Mouse (Mus musculus): Measurements from ENCODE around the gene Rhbg. TPM values are rescaled to one million over a fixed set of nuclear protein-coding genes. Genes with fewer than 3 reads are reported as not detected.
A peak's percentile ranks its signal among the peaks of the same experiment; 100 is the strongest.

The Rhbg gene
- polyA plus RNA-seq, 1 experiment from 2014 or later = 0.19 TPM

GRCm38 (mm10) chr3:88206500-88206899 lies 48.0 kb downstream of the Rhbg start:
- no peak overlapping the region for H3K4me2 ChIP-seq
- no peaks in the 10 kb centered on the region for H3K9me3 ChIP-seq (replicated peaks)
- H3K4me3 ChIP-seq = no peak overlapping the region
- H3K36me3 ChIP-seq = no peaks in the 10 kb centered on the region
- no peak for ATAC-seq (ENCODE audit: insufficient number of reproducible peaks, low FRiP score)
- H3K4me1 ChIP-seq (replicated peaks) = no peaks in the 10 kb centered on the region
- H3K27me3 ChIP-seq (replicated peaks) = peaks cover 99% of the 10 kb centered on the region
- H3K27ac ChIP-seq (ENCODE audit: poor library complexity, severe bottlenecking) = no peak overlapping the region
- 4% methylated on average over 3 of the region's 3 CpGs for whole genome bisulfite sequencing
- H3K9ac ChIP-seq = no peak overlapping the region

GRCm38 (mm10) chr3:88205563-88206491 lies 48.7 kb downstream of the Rhbg start:
- no peak overlapping the region for H3K27ac ChIP-seq (ENCODE audit: poor library complexity, severe bottlenecking)
- H3K9me3 ChIP-seq (replicated peaks) = no peaks in the 10 kb centered on the region
- no peaks in the 10 kb centered on the region for H3K36me3 ChIP-seq
- WGBS = 4% methylated on average over 8 of the region's 8 CpGs
- no peak for ATAC-seq (ENCODE audit: insufficient number of reproducible peaks, low FRiP score)
- H3K4me2 ChIP-seq = no peak overlapping the region
- no peak overlapping the region for H3K9ac ChIP-seq
- no peak overlapping the region for H3K4me3 ChIP-seq
- H3K27me3 ChIP-seq (replicated peaks) = peaks cover 99% of the 10 kb centered on the region
- peaks cover 3% of the 10 kb centered on the region for H3K4me1 ChIP-seq (replicated peaks)

DNA sequence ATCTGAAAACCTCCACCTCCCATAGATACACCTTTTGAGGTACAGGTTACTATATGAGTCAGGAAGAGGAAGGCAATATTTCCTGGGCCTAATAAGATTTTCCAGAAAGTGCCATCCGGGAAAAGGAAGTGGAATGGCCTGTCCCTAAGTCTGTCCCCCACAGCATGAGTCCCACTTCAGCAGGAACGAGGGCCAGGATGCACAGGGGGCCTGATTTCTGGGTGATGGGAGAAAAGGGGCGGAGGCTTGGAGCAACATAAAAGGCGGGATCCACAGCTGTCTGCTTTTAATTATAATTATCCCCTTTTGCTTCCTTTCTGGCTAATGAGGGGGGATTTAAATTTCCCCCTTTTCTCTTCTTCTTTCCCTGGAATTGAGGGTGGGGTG lies 49.3 kb downstream of the Rhbg start:
- peaks cover 10% of the 10 kb centered on the region for H3K4me1 ChIP-seq (replicated peaks)
- H3K4me3 ChIP-seq = no peak overlapping the region
- H3K9me3 ChIP-seq (replicated peaks) = no peaks in the 10 kb centered on the region
- no peak overlapping the region for H3K4me2 ChIP-seq
- H3K9ac ChIP-seq = no peak overlapping the region
- WGBS = 10% methylated on average over 4 of the region's 4 CpGs
- H3K27me3 ChIP-seq (replicated peaks) = peaks cover 99% of the 10 kb centered on the region
- H3K27ac ChIP-seq (ENCODE audit: poor library complexity, severe bottlenecking) = no peak overlapping the region
- no peaks in the 10 kb centered on the region for H3K36me3 ChIP-seq
- ATAC-seq (ENCODE audit: insufficient number of reproducible peaks, low FRiP score) = no peak

- peaks cover 98% of the 10 kb centered on the region for H3K27me3 ChIP-seq (replicated peaks)
- H3K9me3 ChIP-seq (replicated peaks) = no peaks in the 10 kb centered on the region
- no peak overlapping the region for H3K4me3 ChIP-seq
- ATAC-seq (ENCODE audit: insufficient number of reproducible peaks, low FRiP score) = no peak
- H3K4me1 ChIP-seq (replicated peaks) = peaks cover 11% of the 10 kb centered on the region
- H3K4me2 ChIP-seq = no peak overlapping the region
- H3K27ac ChIP-seq (ENCODE audit: poor library complexity, severe bottlenecking) = no peak overlapping the region
- no peak overlapping the region for H3K9ac ChIP-seq
- no peaks in the 10 kb centered on the region for H3K36me3 ChIP-seq
- 24% methylated on average over 1 of the region's 1 CpGs for WGBS
These were observed 49.8 kb downstream of the Rhbg start for GRCm38 (mm10) chr3:88204751-88205150.

DNA sequence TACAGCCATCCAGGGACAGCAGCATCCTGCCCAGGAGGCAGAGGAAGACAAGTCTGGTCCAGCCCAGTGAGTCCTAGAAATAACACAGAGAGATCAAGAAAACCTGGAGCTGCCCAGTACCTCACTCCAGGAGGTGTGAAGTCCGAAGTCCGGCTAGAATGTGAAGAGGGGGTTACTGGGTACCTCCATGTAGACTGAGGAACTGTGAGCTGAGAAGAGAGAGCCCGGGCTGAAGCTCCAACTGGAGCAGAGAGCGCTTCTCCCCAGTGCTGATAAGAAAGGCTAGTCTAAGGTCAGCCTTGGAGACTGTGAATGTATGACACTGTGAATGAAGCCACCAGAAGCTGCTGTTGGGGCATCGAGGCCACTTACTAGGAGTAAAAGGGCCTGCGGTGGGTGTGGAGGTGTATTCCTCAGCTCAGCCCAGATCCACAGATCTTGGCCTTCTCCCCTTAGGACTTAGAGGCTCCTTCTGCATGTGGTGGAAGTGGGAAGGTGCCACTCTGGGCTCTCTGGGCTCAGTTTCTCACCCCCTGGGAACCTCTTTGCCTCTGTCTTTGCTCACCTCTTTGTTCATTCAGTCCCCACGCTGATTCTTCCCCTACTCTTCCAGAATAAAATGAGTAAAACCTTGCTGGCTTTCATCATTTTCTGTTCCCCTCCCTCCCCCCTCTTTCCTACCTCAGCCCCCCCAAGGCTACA lies 50.4 kb downstream of the Rhbg start:
- peaks cover 11% of the 10 kb centered on the region for H3K4me1 ChIP-seq (replicated peaks)
- no peak for ATAC-seq (ENCODE audit: insufficient number of reproducible peaks, low FRiP score)
- H3K9me3 ChIP-seq (replicated peaks) = no peaks in the 10 kb centered on the region
- H3K4me3 ChIP-seq = no peak overlapping the region
- whole genome bisulfite sequencing = 2% methylated on average over 7 of the region's 7 CpGs
- no peak overlapping the region for H3K27ac ChIP-seq (ENCODE audit: poor library complexity, severe bottlenecking)
- H3K4me2 ChIP-seq = no peak overlapping the region
- H3K27me3 ChIP-seq (replicated peaks) = peaks cover 98% of the 10 kb centered on the region
- no peaks in the 10 kb centered on the region for H3K36me3 ChIP-seq
- no peak overlapping the region for H3K9ac ChIP-seq

- Histone ChIP-seq H3K9ac (no peak overlapping the region), H3K27me3 (replicated peaks) (peaks cover 98% of the 10 kb centered on the region), H3K9me3 (replicated peaks) (no peaks in the 10 kb centered on the region), H3K36me3 (no peaks in the 10 kb centered on the region), H3K27ac (ENCODE audit: poor library complexity, severe bottlenecking) (no peak overlapping the region), H3K4me3 (no peak overlapping the region), H3K4me2 (no peak overlapping the region), H3K4me1 (replicated peaks) (peaks cover 11% of the 10 kb centered on the region)
- ATAC-seq (ENCODE audit: insufficient number of reproducible peaks, low FRiP score) = no peak
- WGBS = 8% methylated on average over 5 of the region's 5 CpGs
These were observed 51.1 kb downstream of the Rhbg start for GRCm38 (mm10) chr3:88203456-88203855.

- no peaks in the 10 kb centered on the region for H3K36me3 ChIP-seq
- WGBS = 10% methylated on average over 6 of the region's 6 CpGs
These were observed 51.5 kb downstream of the Rhbg start for GRCm38 (mm10) chr3:88202986-88203385.

DNA sequence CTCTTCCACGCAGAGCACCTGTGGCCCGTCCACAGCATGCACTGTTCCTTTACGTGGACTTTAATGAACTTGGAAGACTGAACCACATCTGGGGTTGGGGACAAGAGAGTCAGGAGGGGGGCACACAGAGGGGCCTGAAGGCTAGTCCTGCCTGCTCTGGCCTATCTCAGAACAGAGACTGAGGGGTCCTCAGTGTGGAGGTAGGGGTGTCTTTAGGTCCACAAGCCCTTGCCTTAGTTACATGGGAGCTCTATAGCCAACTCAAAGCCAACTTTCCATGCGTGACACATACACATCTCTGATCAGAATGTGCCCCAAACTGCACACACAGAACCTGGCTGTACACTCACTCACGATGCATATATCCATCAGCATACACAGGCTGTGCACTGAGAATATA lies 52.9 kb downstream of the Rhbg start:
- Histone ChIP-seq H3K9me3 (replicated peaks) (no peaks in the 10 kb centered on the region), H3K4me2 (no peak overlapping the region), H3K4me3 (no peak overlapping the region), H3K36me3 (no peaks in the 10 kb centered on the region), H3K4me1 (replicated peaks) (peaks cover 11% of the 10 kb centered on the region), H3K27me3 (replicated peaks) (peaks cover 98% of the 10 kb centered on the region), H3K9ac (no peak overlapping the region), H3K27ac (ENCODE audit: poor library complexity, severe bottlenecking) (no peak overlapping the region)
- ATAC-seq (ENCODE audit: insufficient number of reproducible peaks, low FRiP score) = no peak
- 21% methylated on average over 5 of the region's 5 CpGs for WGBS

More at GRCm38 (mm10) chr3:88202986-88203385, 51.5 kb downstream of the Rhbg start:
- no peak overlapping the region for H3K9ac ChIP-seq
- no peak for ATAC-seq (ENCODE audit: insufficient number of reproducible peaks, low FRiP score)
- no peak overlapping the region for H3K27ac ChIP-seq (ENCODE audit: poor library complexity, severe bottlenecking)
- peaks cover 98% of the 10 kb centered on the region for H3K27me3 ChIP-seq (replicated peaks)
- H3K4me3 ChIP-seq = no peak overlapping the region
- no peaks in the 10 kb centered on the region for H3K9me3 ChIP-seq (replicated peaks)
- no peak overlapping the region for H3K4me2 ChIP-seq
- peaks cover 11% of the 10 kb centered on the region for H3K4me1 ChIP-seq (replicated peaks)

DNA sequence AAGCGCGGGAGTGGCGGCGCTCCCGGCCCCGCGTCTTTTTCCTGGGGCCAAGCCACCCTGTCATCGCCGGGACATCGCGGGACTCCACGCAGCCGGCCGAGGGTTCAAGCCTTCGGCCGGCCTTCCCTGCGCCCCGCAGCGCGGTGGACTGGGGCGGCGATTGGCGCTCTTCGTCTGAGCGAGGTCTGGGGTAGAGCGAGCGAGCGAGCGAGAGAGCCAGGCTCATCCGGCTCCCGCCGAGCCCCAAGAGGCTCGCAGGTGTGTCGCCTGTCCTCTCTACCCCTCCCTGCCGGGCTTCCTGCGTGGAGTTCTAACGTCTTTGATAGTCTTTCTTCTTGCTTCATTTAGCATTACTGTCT lies 53.6 kb downstream of the Rhbg start:
- Histone ChIP-seq H3K4me2 (peak overlapping the region; percentile 68), H3K27ac (ENCODE audit: poor library complexity, severe bottlenecking) (no peak overlapping the region), H3K36me3 (no peaks in the 10 kb centered on the region), H3K9me3 (replicated peaks) (no peaks in the 10 kb centered on the region), H3K9ac (peak overlapping the region; percentile 54; the same call in 1 of the 2 replicates), H3K4me1 (replicated peaks) (peaks cover 11% of the 10 kb centered on the region), H3K27me3 (replicated peaks) (peaks cover 97% of the 10 kb centered on the region), H3K4me3 (peak overlapping the region; percentile 44)
- WGBS = 1% methylated on average over 37 of the region's 37 CpGs
- no peak for ATAC-seq (ENCODE audit: insufficient number of reproducible peaks, low FRiP score)

- Histone ChIP-seq H3K4me2 (peak overlapping the region; percentile 68), H3K4me1 (replicated peaks) (peaks cover 11% of the 10 kb centered on the region), H3K36me3 (no peaks in the 10 kb centered on the region), H3K9ac (peak overlapping the region; percentile 54; the same call in 1 of the 2 replicates), H3K9me3 (replicated peaks) (no peaks in the 10 kb centered on the region), H3K27ac (ENCODE audit: poor library complexity, severe bottlenecking) (no peak overlapping the region), H3K27me3 (replicated peaks) (peaks cover 97% of the 10 kb centered on the region), H3K4me3 (peak overlapping the region; percentile 44)
- WGBS = under 1% methylated on average over 61 of the region's 61 CpGs
- ATAC-seq (ENCODE audit: insufficient number of reproducible peaks, low FRiP score) = no peak
These were observed 54.1 kb downstream of the Rhbg start for GRCm38 (mm10) chr3:88200161-88200971.
